Mouse (Mus musculus) liver, embryonic 11.5 days (tissue): ENCODE measurements around the gene Fut11. TPM values are rescaled to one million over a fixed set of nuclear protein-coding genes. Genes with fewer than 3 reads are reported as not detected.

ENCODE experiments used
- ATAC-seq: fragments of 200-750 bp; cut with Nextera tagmentation; replicated peaks from 2 replicates; pipeline ENCODE4 v1.8.0; 2017; ENCODE audit warnings: moderate number of reproducible peaks, mild to moderate bottlenecking, moderate TSS enrichment, moderate library complexity; ENCODE audit not compliant: low FRiP score
- DNase-seq: peaks from one replicate; pipeline ENCODE4 v3.0.0-alpha.2; 2017; ENCODE audit warnings: low spot score
- H3K27ac ChIP-seq: fragments of 300-500 bp; sonication (generic); 2 replicates; pipeline ENCODE4 v1.5.1; 2014; ENCODE audit warnings: mild to moderate bottlenecking, low read depth, low read length, control low read depth
- H3K27me3 ChIP-seq: fragments of 300-500 bp; sonication (generic); replicated peaks from 2 replicates; pipeline ENCODE4 v1.6.1; 2014; ENCODE audit warnings: low read length, mixed read lengths; ENCODE audit not compliant: control insufficient read depth, insufficient read depth
- H3K36me3 ChIP-seq: fragments of 300-500 bp; sonication (generic); 2 replicates; pipeline ENCODE4 v1.6.1; 2014; ENCODE audit warnings: mild to moderate bottlenecking, low read length, moderate library complexity, mixed read lengths; ENCODE audit not compliant: control insufficient read depth, insufficient read depth
- H3K4me1 ChIP-seq: fragments of 300-500 bp; sonication (generic); replicated peaks from 2 replicates; pipeline ENCODE4 v1.6.1; 2014; ENCODE audit warnings: low read length, mixed read lengths; ENCODE audit not compliant: control insufficient read depth, insufficient read depth
- H3K4me2 ChIP-seq: fragments of 300-500 bp; sonication (generic); 2 replicates; pipeline ENCODE4 v1.6.1; 2014; ENCODE audit warnings: mild to moderate bottlenecking, control low read depth, moderate library complexity
- H3K4me3 ChIP-seq: fragments of 300-500 bp; sonication (generic); 2 replicates; pipeline ENCODE4 v1.5.1; 2014; ENCODE audit warnings: low read depth, low read length, control low read depth
- H3K9ac ChIP-seq: fragments of 300-500 bp; sonication (generic); 2 replicates; pipeline ENCODE4 v1.6.1; 2014; ENCODE audit warnings: low read depth, low read length, control low read depth
- H3K9me3 ChIP-seq: fragments of 300-500 bp; sonication (generic); 2 replicates; pipeline ENCODE4 v1.6.1; 2016; ENCODE audit warnings: low read length, inconsistent platforms, mixed read lengths; ENCODE audit not compliant: control insufficient read depth
- WGBS: fragments of 180-500 bp; shearing (Covaris S2); extraction: QIAGEN DNeasy Blood & Tissue Kit; methylation state at CpG from one replicate; pipeline ENCODE4 v1.1.7; 2014; 5-methylcytosine and 5-hydroxymethylcytosine counted together
- microRNA-seq: library from miRNA; unstranded; fragments of <30 nt; microRNA quantifications from one replicate; pipeline ENCODE4, GENCODE M21; 2017; ENCODE audit warnings: borderline number of aligned reads
- polyA plus RNA-seq: library from polyadenylated mRNA; unstranded; fragments of >200 nt; fragmentation: Nextera tagmentation; extraction: Ambion mirVana; gene quantifications from 2 replicates; pipeline ENCODE4 v1.2.1, GENCODE M21; 2014

Gene Fut11
- polyA plus RNA-seq, 1 experiment from 2014 or later, result 14.9 TPM

DNA sequence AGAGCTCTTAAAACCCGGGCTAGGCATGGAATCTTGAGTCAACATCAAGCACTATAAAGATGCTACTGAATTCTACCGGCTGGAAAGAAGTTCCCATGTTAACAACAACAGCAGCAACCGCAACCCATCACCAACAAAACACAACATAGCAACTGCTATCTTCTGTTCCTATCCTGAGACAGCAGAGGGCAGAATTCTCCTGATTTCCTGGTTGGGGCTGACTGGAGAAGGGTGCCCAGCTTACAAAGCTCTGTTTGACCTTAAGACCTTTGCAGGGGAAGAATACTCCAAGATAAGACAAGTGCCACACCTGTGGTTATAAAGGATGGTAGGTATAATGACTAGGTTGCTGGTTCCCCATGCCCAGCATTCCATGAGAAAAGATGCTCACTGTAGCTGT is 52.2 kb downstream of the Fut11 start:
- H3K9me3 ChIP-seq, result no peaks in the 10 kb centered on the region
- no peaks in the 10 kb centered on the region for H3K4me1 ChIP-seq
- no peak overlapping the region for H3K27ac ChIP-seq
- no peak for ATAC-seq
- H3K9ac ChIP-seq, result no peak overlapping the region
- H3K27me3 ChIP-seq, result no peaks in the 10 kb centered on the region
- H3K4me3 ChIP-seq, result no peak overlapping the region
- H3K36me3 ChIP-seq, result peaks cover 6% of the 10 kb centered on the region; the same call in 1 of the 2 replicates
- DNase-seq, result no peak
- no peak overlapping the region for H3K4me2 ChIP-seq
- 82% methylated on average over 3 of the region's 3 CpGs for WGBS

DNA sequence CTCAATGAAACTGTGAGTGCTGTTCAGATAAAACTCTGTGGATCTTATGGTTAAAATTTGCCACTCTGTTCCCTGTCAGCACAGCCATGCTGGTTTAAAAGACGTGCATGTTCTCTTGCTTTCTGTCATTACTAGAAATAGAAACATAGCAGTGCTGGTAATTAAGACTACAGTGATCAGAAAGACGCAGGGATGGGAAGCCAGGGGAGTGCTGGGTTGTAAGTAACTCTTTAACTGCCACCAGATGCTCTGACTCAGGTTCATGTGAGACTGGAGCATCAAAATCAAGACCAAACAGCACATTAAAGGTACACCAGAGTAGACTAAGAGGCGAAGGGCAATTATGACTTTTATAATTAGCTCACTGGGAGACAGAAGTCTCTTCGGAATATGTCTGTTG is 53.6 kb downstream of the Fut11 start:
- no peak overlapping the region for H3K9ac ChIP-seq
- no peak for ATAC-seq
- 78% methylated on average over 4 of the region's 4 CpGs for WGBS

DNA sequence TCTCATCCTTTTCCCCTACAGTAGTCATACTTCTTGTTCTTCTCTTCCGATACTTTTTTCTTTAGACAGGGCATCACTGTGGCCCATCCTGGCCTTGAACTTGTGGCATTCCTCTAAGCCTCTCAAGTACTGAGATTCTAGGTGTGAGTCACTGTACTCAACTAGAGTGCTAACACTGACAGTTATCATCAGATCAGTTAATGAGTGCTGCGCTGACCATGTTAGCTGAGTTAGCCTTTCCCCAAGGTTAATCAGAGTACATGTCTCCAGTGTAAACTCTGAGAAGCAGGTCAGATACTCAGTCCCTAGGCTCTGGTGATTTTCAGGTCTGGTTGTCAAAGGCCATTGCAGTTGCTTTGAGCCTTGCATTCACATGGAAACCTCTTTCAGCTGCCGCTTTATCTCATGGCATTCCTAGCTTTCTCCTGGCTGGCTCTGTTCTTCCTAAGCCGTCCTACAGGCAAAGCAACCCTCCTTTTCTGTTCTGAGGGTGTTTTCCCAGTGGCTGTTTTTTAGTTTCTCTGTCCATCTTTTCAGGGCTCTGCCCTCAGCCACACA is 54.8 kb downstream of the Fut11 start:
- Histone ChIP-seq H3K9me3 (no peaks in the 10 kb centered on the region), H3K9ac (no peak overlapping the region), H3K27me3 (no peaks in the 10 kb centered on the region), H3K4me3 (no peak overlapping the region), H3K4me1 (no peaks in the 10 kb centered on the region), H3K36me3 (peaks cover under 1% of the 10 kb centered on the region; the same call in 1 of the 2 replicates), H3K27ac (no peak overlapping the region), H3K4me2 (no peak overlapping the region)
- DNase-seq (no peak), ATAC-seq (no peak)
- 81% methylated on average over 4 of the region's 4 CpGs for WGBS

More for the DNA sequence above, 53.6 kb downstream of the Fut11 start:
- no peak overlapping the region for H3K4me3 ChIP-seq
- no peaks in the 10 kb centered on the region for H3K27me3 ChIP-seq
- H3K9me3 ChIP-seq, result no peaks in the 10 kb centered on the region
- no peak for DNase-seq
- H3K27ac ChIP-seq, result no peak overlapping the region
- H3K36me3 ChIP-seq, result peaks cover 2% of the 10 kb centered on the region; the same call in 1 of the 2 replicates
- no peak overlapping the region for H3K4me2 ChIP-seq
- no peaks in the 10 kb centered on the region for H3K4me1 ChIP-seq

DNA sequence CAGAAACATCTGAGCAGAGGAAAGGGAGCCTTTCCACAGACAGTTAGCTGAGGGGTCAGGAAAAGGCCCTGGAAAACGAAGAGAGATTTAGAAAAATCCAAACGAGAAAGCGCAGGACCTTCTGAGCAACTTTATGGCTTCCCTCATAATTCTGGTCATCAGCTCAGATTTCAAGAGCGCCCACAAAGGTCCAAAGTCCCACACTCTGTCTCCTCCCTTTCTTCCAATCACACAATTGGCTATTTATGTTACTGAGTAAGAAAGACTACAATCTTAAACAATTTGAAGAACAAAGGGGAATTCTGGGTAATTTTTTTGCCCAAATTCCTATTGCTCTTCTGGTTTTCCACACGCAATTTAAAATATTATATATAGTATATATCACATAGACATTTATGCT is 55.7 kb downstream of the Fut11 start:
- DNase-seq (no peak), ATAC-seq (no peak)
- Histone ChIP-seq H3K9ac (no peak overlapping the region), H3K27me3 (no peaks in the 10 kb centered on the region), H3K27ac (no peak overlapping the region), H3K4me1 (no peaks in the 10 kb centered on the region), H3K36me3 (peaks cover 9% of the 10 kb centered on the region; the same call in 1 of the 2 replicates), H3K9me3 (no peaks in the 10 kb centered on the region), H3K4me2 (no peak overlapping the region), H3K4me3 (no peak overlapping the region)
- 81% methylated on average over 5 of the region's 5 CpGs for WGBS

Small RNAs within 50 kb of the gene (microRNA-seq; reads per million reads assigned to microRNA genes)
- 2.8 reads per million for gene Mir6946

Other genes with a start within 250 kb of the Fut11 start
- 0.17 TPM in 1 of 2 replicates, not detected in the other for gene Cfap70, start 242.7 kb upstream of the Fut11 start, polyA plus RNA-seq
- 52.8 and 56.5 TPM in 2 replicates for gene Anxa7, start 214.8 kb upstream of the Fut11 start, polyA plus RNA-seq
- gene Mss51, start 198.1 kb upstream of the Fut11 start, polyA plus RNA-seq, result 0.86 and 1.2 TPM in 2 replicates
- 41.9 and 42.0 TPM in 2 replicates for gene Ppp3cb, start 148.4 kb upstream of the Fut11 start, polyA plus RNA-seq
- 5.8 and 6.0 TPM in 2 replicates for gene Usp54, start 53.9 kb upstream of the Fut11 start, polyA plus RNA-seq
- gene Myoz1, start 38.4 kb upstream of the Fut11 start, polyA plus RNA-seq, result 0.23 and 0.95 TPM in 2 replicates
- 0.68 and 1.5 TPM in 2 replicates for gene Synpo2l, start 26.6 kb upstream of the Fut11 start, polyA plus RNA-seq
- gene Sec24c, start 20.7 kb upstream of the Fut11 start, polyA plus RNA-seq, result 85.5 and 99.0 TPM in 2 replicates
- 247 and 250 TPM in 2 replicates for gene Chchd1, start 8.0 kb downstream of the Fut11 start, polyA plus RNA-seq
- 12.0 and 17.2 TPM in 2 replicates for gene Zswim8, start 12.6 kb downstream of the Fut11 start, polyA plus RNA-seq
- gene Ndst2, start 39.6 kb downstream of the Fut11 start, polyA plus RNA-seq, result 32.6 and 34.5 TPM in 2 replicates
- 23.0 and 28.6 TPM in 2 replicates for gene Camk2g, start 99.1 kb downstream of the Fut11 start, polyA plus RNA-seq
- 0.49 and 0.88 TPM in 2 replicates for gene Plau, start 141.7 kb downstream of the Fut11 start, polyA plus RNA-seq
- 59.0 and 66.1 TPM in 2 replicates for gene Vcl, start 234.4 kb downstream of the Fut11 start, polyA plus RNA-seq